Mouse (Mus musculus) embryonic facial prominence, embryonic 14.5 days (tissue): ENCODE data around the gene Phf13. TPM values are rescaled to one million over a fixed set of nuclear protein-coding genes. Genes with fewer than 3 reads are reported as not detected.

ENCODE experiments used
- ATAC-seq: fragments of 200-750 bp; cut with Nextera tagmentation; 2 replicates; pipeline ENCODE4 v1.8.0; 2017; ENCODE audit warnings: low read depth, moderate number of reproducible peaks, moderate TSS enrichment
- DNase-seq: peaks from one replicate; pipeline ENCODE4 v3.0.0-alpha.2; 2015; ENCODE audit warnings: low spot score
- H3K27ac ChIP-seq: fragments of 300-500 bp; sonication (generic); replicated peaks from 2 replicates; pipeline ENCODE4 v1.5.1; 2014; ENCODE audit warnings: low read depth, mild to moderate bottlenecking, low read length, moderate library complexity
- H3K27me3 ChIP-seq: fragments of 300-500 bp; sonication (generic); replicated peaks from 2 replicates; pipeline ENCODE4 v1.6.1; 2014; ENCODE audit warnings: low read length; ENCODE audit not compliant: control insufficient read depth, insufficient read depth
- H3K36me3 ChIP-seq: fragments of 300-500 bp; sonication (generic); 2 replicates; pipeline ENCODE4 v1.6.1; 2014; ENCODE audit warnings: low read length, mixed read lengths; ENCODE audit not compliant: control insufficient read depth, insufficient read depth
- H3K4me1 ChIP-seq: fragments of 300-500 bp; sonication (generic); 2 replicates; pipeline ENCODE4 v1.6.1; 2014; ENCODE audit warnings: antibody characterized with exemption, low read length; ENCODE audit not compliant: control insufficient read depth, insufficient read depth
- H3K4me2 ChIP-seq: fragments of 300-500 bp; sonication (generic); 2 replicates; pipeline ENCODE4 v1.6.1; 2014; ENCODE audit warnings: low read depth, mild to moderate bottlenecking, low read length, moderate library complexity, mixed read lengths
- H3K4me3 ChIP-seq: fragments of 300-500 bp; sonication (generic); 2 replicates; pipeline ENCODE4 v1.5.1; 2014; ENCODE audit warnings: low read depth, mild to moderate bottlenecking, low read length
- H3K9ac ChIP-seq: fragments of 300-500 bp; sonication (generic); 2 replicates; pipeline ENCODE4 v1.6.1; 2014; ENCODE audit warnings: low read depth, mild to moderate bottlenecking, low read length, moderate library complexity, mixed read lengths
- H3K9me3 ChIP-seq: fragments of 300-500 bp; sonication (generic); 2 replicates; pipeline ENCODE4 v1.6.1; 2016; ENCODE audit warnings: low read length; ENCODE audit not compliant: control insufficient read depth
- WGBS: fragments of 180-500 bp; shearing (Covaris S2); extraction: QIAGEN DNeasy Blood & Tissue Kit; methylation state at CpG from one replicate; pipeline ENCODE4 v1.1.7; 2014; 5-methylcytosine and 5-hydroxymethylcytosine counted together
- polyA plus RNA-seq: library from polyadenylated mRNA; unstranded; fragments of >200 nt; fragmentation: Nextera tagmentation; extraction: Ambion mirVana; gene quantifications from 2 replicates; pipeline ENCODE4 v1.2.1, GENCODE M21; 2014

Gene Phf13
- polyA plus RNA-seq, 1 experiment from 2014 or later: 32.6 TPM

- no peak overlapping the region for H3K4me3 ChIP-seq
- H3K4me2 ChIP-seq: no peak overlapping the region
- no peak overlapping the region for H3K9ac ChIP-seq
- ATAC-seq (no peak), DNase-seq (no peak)
- no peaks in the 10 kb centered on the region for H3K27me3 ChIP-seq
- WGBS: 86% methylated on average over 11 of the region's 11 CpGs
- peaks cover 79% of the 10 kb centered on the region for H3K36me3 ChIP-seq
- H3K4me1 ChIP-seq: no peaks in the 10 kb centered on the region
- H3K9me3 ChIP-seq: no peaks in the 10 kb centered on the region
- H3K27ac ChIP-seq: no peak overlapping the region
These were observed 36.1 kb downstream of the Phf13 start for GRCm38 (mm10) chr4:151959849-151960512.

- no peak for ATAC-seq
- Histone ChIP-seq H3K27me3 (no peaks in the 10 kb centered on the region), H3K27ac (no peak overlapping the region), H3K9me3 (no peaks in the 10 kb centered on the region), H3K4me2 (no peak overlapping the region), H3K4me1 (no peaks in the 10 kb centered on the region), H3K36me3 (peaks cover 79% of the 10 kb centered on the region), H3K9ac (no peak overlapping the region), H3K4me3 (no peak overlapping the region)
- no peak for DNase-seq
- whole genome bisulfite sequencing: 90% methylated on average over 9 of the region's 9 CpGs
These were observed 38.3 kb downstream of the Phf13 start for GRCm38 (mm10) chr4:151957584-151958315.

- Histone ChIP-seq H3K4me3 (no peak overlapping the region), H3K27me3 (no peaks in the 10 kb centered on the region), H3K27ac (no peak overlapping the region), H3K4me2 (no peak overlapping the region), H3K36me3 (peaks cover 77% of the 10 kb centered on the region), H3K9ac (no peak overlapping the region), H3K9me3 (no peaks in the 10 kb centered on the region), H3K4me1 (no peaks in the 10 kb centered on the region)
- WGBS: 91% methylated on average over 1 of the region's 1 CpGs
- ATAC-seq (no peak), DNase-seq (no peak)
These were observed 40.3 kb downstream of the Phf13 start for GRCm38 (mm10) chr4:151955791-151956190.

- DNase-seq (no peak), ATAC-seq (no peak)
- Histone ChIP-seq H3K4me2 (no peak overlapping the region), H3K27me3 (no peaks in the 10 kb centered on the region), H3K4me1 (no peaks in the 10 kb centered on the region), H3K9me3 (no peaks in the 10 kb centered on the region), H3K4me3 (no peak overlapping the region), H3K36me3 (peaks cover 60% of the 10 kb centered on the region), H3K27ac (no peak overlapping the region), H3K9ac (no peak overlapping the region)
- WGBS: 83% methylated on average over 6 of the region's 6 CpGs
These were observed 42.8 kb downstream of the Phf13 start for GRCm38 (mm10) chr4:151953209-151953608.

- DNase-seq: no peak
- WGBS: 90% methylated on average over 14 of the region's 14 CpGs
- H3K9ac ChIP-seq: no peak overlapping the region
- no peak overlapping the region for H3K4me3 ChIP-seq
- H3K4me1 ChIP-seq: no peaks in the 10 kb centered on the region
- no peak overlapping the region for H3K4me2 ChIP-seq
- H3K27me3 ChIP-seq: no peaks in the 10 kb centered on the region
- ATAC-seq: no peak
- peaks cover 26% of the 10 kb centered on the region for H3K36me3 ChIP-seq
- H3K27ac ChIP-seq: no peak overlapping the region
- no peaks in the 10 kb centered on the region for H3K9me3 ChIP-seq
These were observed 47.3 kb downstream of the Phf13 start for GRCm38 (mm10) chr4:151948497-151949471.

GRCm38 (mm10) chr4:151946211-151946610 is 49.8 kb downstream of the Phf13 start:
- Histone ChIP-seq H3K4me2 (no peak overlapping the region), H3K4me3 (no peak overlapping the region), H3K27ac (no peak overlapping the region), H3K4me1 (no peaks in the 10 kb centered on the region), H3K9me3 (no peaks in the 10 kb centered on the region), H3K36me3 (peaks cover under 1% of the 10 kb centered on the region; the same call in 1 of the 2 replicates), H3K9ac (no peak overlapping the region), H3K27me3 (no peaks in the 10 kb centered on the region)
- ATAC-seq (no peak), DNase-seq (no peak)
- 87% methylated on average over 11 of the region's 11 CpGs for WGBS

Other genes starting within 250 kb of the Phf13 start
- 77.3 and 88.0 TPM in 2 replicates for gene Camta1, start 134.4 kb downstream of the Phf13 start, polyA plus RNA-seq
- gene Dnajc11, start 62.6 kb downstream of the Phf13 start, polyA plus RNA-seq: 47.5 and 53.1 TPM in 2 replicates
- 31.7 and 32.7 TPM in 2 replicates for gene Thap3, start 7.3 kb downstream of the Phf13 start, polyA plus RNA-seq
- 10.9 and 11.2 TPM in 2 replicates for gene Klhl21, start 12.5 kb upstream of the Phf13 start, polyA plus RNA-seq
- 19.0 and 19.9 TPM in 2 replicates for gene Zbtb48, start 31.4 kb upstream of the Phf13 start, polyA plus RNA-seq
- gene Tas1r1, start 42.3 kb upstream of the Phf13 start, polyA plus RNA-seq: 1.2 and 1.5 TPM in 2 replicates
- gene Nol9, start 43.1 kb upstream of the Phf13 start, polyA plus RNA-seq: 25.1 and 26.5 TPM in 2 replicates
- gene Plekhg5, start 76.2 kb upstream of the Phf13 start, polyA plus RNA-seq: 12.0 and 13.4 TPM in 2 replicates
- gene Tnfrsf25, start 119.7 kb upstream of the Phf13 start, polyA plus RNA-seq: 0.65 and 1.4 TPM in 2 replicates
- 4.2 and 4.4 TPM in 2 replicates for gene Espn, start 156.1 kb upstream of the Phf13 start, polyA plus RNA-seq
- 0.25 and 0.43 TPM in 2 replicates for gene Hes2, start 162.6 kb upstream of the Phf13 start, polyA plus RNA-seq
- 70.1 and 71.8 TPM in 2 replicates for gene Acot7, start 181.9 kb upstream of the Phf13 start, polyA plus RNA-seq